Mouse (Mus musculus) adrenal gland (tissue): ENCODE data around the gene Kif6.

Experiments used
- intact Hi-C: fragments of 180-260 bp; cut with DNase I; formaldehyde crosslinking; loops from one replicate; pipeline ENCODE4 v1.15.1; 2025

Gene Kif6

GRCm38 (mm10) chr17:49652800-49653199 lies 37.9 kb downstream of the Kif6 start:
- intact Hi-C loops: no loop called here

DNA sequence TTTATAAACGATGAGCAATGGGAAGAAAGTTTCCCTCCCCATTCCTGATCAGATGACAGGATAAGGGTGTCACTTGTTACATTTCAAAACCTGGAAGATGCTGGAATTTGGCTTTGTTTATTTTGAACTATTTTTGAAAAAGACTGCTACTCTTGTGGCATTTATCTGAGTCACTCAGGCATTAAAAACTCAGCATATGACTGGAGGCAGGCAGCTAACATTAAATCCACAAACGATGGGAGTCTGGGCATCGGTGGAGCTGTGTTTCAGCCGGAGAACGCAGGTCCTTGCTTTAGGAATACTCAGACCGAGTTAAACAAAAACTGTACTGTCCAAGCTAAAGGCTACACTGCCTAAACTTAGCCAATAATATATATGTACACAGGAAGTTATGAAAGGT lies 46.7 kb downstream of the Kif6 start:
- intact Hi-C loops: no loop called here

DNA sequence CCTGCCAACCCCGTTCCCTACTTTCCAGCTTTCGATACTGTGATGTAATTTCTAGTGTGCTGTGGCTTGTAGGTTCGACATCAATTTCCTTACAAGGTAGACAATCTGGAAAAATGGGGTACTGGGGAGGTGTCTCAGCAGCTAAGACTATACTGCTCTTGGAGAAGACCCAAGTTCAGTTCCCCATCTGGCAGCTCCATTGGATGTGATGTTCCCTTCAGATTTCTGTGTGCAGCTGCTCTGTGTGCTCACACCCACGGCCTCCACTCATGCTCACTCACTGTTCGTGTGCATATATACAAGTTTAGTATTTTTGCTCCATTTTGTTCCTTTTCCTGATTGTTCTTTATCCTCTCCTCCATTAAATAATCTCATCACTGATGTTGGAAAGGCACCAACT lies 51.8 kb downstream of the Kif6 start:
- intact Hi-C loops: no loop called here

- intact Hi-C loops: no loop called here
Measured at GRCm38 (mm10) chr17:49668296-49668695, 53.4 kb downstream of the Kif6 start.

DNA sequence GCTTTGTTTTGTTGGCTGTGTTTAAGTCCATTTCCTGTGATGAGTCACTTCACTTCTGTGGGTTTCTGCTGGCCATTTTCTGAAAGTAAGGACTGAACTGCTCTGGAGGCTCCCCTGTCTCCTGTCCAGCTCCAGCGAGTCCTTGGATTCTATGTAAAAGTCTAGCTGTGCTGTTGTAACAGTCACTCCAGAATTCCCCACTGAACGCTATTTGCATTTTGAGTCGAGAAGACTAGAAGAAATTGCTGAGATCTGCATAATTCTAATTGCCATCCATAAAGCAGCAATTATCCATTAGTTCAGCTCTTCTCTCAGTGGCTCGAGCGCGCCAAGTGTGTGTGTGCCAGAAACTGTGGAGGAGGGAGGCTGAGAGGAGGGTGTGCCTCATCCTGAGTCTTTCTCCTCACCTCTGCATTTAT lies 57.0 kb downstream of the Kif6 start:
- intact Hi-C loops: no loop called here

DNA sequence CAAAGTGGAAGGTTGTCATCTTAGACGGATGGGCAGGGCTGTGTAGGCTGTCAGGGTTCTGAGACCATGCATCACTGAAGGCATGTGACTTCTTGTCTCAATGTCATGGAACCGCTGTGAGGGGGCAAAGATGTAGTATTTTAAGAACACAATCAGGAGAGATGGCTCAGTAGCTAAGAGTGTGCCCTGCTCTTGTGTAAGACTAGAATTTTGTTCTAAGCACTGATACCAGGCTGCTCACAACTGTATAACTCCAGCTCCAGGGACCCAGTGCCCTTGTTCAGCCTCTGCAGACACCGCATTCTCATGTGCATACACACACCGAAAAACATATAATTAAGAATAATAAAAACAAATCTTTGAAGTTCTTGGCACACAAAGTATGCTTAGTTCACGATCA lies 57.5 kb downstream of the Kif6 start:
- intact Hi-C loops: no loop called here

GRCm38 (mm10) chr17:49675629-49676028 lies 60.7 kb downstream of the Kif6 start:
- intact Hi-C loops: no loop called here

DNA sequence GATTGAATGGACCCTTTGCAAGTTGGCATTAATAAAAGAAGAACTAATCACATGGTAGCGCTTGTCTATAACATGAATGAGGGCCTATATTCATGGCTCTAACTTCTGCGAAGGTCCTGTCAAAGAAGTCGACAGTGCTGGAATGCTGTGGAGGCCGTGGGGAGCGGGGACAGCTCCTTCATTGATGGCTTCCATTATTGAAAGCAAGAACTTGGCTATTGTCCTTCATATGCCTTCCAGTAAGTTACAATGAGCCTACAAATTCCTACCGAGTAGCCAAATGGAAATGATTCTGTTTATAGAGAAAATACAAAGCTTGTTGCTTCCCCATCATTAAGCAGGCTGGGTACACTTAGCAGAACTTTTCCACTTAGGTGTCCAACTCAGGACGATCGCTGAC lies 66.5 kb downstream of the Kif6 start:
- intact Hi-C loops: no loop called here

DNA sequence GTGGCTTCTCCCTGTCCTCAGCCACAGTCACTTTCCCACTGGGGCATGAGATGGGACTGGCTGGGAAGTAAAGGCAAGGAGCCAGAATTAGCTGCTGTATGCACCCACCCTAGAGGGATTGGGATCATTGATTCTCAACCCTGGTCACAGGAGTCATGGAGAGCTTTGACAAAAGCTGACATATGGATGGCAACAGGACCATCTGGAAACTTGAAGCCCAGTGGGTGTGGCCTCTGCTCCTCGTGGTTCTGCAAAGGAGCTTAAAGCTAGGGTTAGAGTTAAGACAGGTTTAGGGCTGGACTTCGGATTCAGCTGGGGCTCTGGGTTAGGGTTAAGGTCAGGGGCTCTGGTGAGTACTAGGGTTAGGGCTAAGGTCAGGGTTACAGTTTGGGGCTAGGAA lies 69.2 kb downstream of the Kif6 start:
- intact Hi-C loops: no loop called here

- intact Hi-C loops: no loop called here
Measured at GRCm38 (mm10) chr17:49690607-49691454, 75.9 kb downstream of the Kif6 start.

- intact Hi-C loops: no loop called here
Measured at GRCm38 (mm10) chr17:49691455-49691805, 76.5 kb downstream of the Kif6 start.

GRCm38 (mm10) chr17:49693206-49693605 lies 78.3 kb downstream of the Kif6 start:
- intact Hi-C loops: no loop called here

- intact Hi-C loops: no loop called here
Measured at GRCm38 (mm10) chr17:49697220-49697619, 82.3 kb downstream of the Kif6 start.

DNA sequence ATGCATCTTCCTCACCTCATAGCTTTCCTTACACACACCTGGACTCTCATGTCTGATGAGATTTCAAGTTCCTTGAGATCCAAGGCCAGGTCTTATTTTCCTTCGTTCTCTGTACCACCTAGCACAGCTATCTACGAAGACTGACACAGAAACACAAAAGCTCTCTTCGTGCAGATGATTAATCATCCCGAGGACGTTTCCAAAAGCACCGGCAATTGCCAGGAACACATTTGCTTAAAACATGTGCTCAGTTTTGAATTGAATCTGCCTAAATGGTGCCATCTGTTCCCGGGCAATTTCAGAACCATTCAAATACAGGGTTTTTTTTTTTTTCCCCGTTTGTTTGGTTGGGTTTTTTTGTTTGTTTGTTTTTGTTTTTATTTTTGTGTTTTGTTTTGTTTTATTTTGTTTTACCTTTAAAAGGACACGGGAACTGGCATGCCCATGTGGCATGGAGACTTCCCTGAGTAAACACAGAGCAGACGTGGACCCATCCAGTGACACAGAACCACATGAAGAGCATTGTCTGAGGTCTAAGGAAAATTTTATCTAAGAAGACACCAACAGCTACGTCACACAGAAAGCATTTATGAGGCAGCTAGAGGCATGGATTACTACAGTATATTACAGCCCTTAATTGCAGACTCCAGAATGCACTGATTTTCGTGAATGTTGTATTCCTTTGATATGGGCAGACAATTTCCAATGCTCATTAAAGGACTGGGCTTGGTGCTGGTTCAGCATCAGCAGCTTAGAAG lies 88.7 kb downstream of the Kif6 start:
- intact Hi-C loops: no loop called here

- intact Hi-C loops: no loop called here
Measured at GRCm38 (mm10) chr17:49709192-49709591, 94.3 kb downstream of the Kif6 start.

- intact Hi-C loops: no loop called here
Measured at GRCm38 (mm10) chr17:49710101-49710630, 95.2 kb downstream of the Kif6 start.

DNA sequence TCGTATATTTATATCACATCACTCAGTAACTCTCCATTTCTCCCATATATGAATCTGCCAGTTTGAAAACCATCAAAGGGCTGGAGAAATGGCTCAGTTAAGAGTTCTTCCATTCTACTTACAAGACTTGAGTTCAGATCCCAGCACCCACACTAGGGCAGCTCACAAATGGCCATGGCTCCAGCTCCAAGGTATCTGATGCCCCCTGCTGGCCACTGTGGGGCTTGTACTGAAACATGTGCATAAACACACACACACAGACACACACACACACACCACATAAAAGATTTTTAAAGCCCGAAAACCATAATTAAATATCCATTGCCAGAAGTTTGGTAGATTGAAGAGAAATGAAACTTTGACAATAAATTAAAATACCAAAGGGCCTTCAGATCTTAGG lies 111.3 kb downstream of the Kif6 start:
- intact Hi-C loops: no loop called here

DNA sequence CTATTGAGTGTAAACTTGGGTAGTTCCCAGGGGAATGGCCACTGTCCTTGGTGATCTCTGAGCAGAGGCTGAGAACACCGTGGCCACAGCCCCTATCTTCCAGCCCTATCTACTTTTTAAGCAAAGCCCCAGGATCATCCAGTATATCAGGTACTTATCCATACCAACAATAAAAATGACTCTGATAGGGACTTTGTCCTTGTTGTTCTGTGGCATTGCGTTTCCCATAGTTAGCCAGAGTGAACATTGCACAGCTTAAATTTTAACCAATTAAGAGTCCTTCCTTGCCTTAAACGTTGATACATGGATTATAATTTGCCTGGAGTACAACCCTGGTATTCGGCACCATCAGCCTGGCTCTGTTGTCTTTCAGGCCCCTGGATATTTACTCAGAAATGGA lies 112.0 kb downstream of the Kif6 start:
- intact Hi-C loops: no loop called here

GRCm38 (mm10) chr17:49727428-49728045 lies 112.6 kb downstream of the Kif6 start:
- intact Hi-C loops: no loop called here

DNA sequence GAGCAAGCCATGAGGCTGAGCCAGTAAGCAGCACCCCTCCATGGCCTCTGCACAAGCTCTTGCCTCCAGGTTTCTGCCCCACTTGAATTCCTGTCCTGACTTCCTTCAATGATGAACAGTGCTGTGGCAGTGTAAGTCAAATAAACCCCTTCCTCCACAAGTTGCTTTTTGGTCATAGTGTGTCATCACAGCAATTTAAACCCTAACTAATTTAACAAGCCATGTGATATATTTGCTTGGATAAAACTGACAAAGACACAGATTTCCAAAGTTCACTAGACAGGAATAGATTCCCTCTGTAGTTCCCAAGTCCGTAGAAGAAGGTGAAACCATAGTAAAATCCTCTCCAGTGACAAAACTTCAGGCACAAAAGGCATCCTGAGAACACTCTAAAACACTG lies 114.9 kb downstream of the Kif6 start:
- intact Hi-C loops: no loop called here

GRCm38 (mm10) chr17:49732706-49733105 lies 117.8 kb downstream of the Kif6 start:
- intact Hi-C loops: no loop called here

GRCm38 (mm10) chr17:49734079-49734478 lies 119.1 kb downstream of the Kif6 start:
- intact Hi-C loops: no loop called here
